Mouse (Mus musculus): ENCODE results near the gene Timm8b. TPM values are rescaled to one million over a fixed set of nuclear protein-coding genes. Genes with fewer than 3 reads are reported as not detected.

The Timm8b gene
- polyA plus RNA-seq, 1 experiment from 2014 or later = 189 TPM

Other genes with a start within 250 kb of the Timm8b start
- 9.5 and 10.4 TPM in 2 replicates for gene Plet1, start 109.4 kb upstream of the Timm8b start, polyA plus RNA-seq (2015; fragmentation: Nextera tagmentation; extraction: Ambion mirVana)
- 66.8 and 70.1 TPM in 2 replicates for gene Pts, start 75.2 kb upstream of the Timm8b start, polyA plus RNA-seq (2015; fragmentation: Nextera tagmentation; extraction: Ambion mirVana)
- gene Il18, start 49.1 kb upstream of the Timm8b start, polyA plus RNA-seq (2015; fragmentation: Nextera tagmentation; extraction: Ambion mirVana) = 6.6 and 8.1 TPM in 2 replicates
- 0.19 and 0.49 TPM in 2 replicates for gene Bco2, start 48.7 kb upstream of the Timm8b start, polyA plus RNA-seq (2015; fragmentation: Nextera tagmentation; extraction: Ambion mirVana)
- gene Tex12, start 42.6 kb upstream of the Timm8b start, polyA plus RNA-seq (2015; fragmentation: Nextera tagmentation; extraction: Ambion mirVana) = not detected in 2 replicates
- 234 and 278 TPM in 2 replicates for gene Sdhd, start 98 bp upstream of the Timm8b start, polyA plus RNA-seq (2015; fragmentation: Nextera tagmentation; extraction: Ambion mirVana)
- gene Pih1d2, start 13.4 kb downstream of the Timm8b start, polyA plus RNA-seq (2015; fragmentation: Nextera tagmentation; extraction: Ambion mirVana) = 2.6 and 2.8 TPM in 2 replicates
- gene Nkapd1, start 13.6 kb downstream of the Timm8b start, polyA plus RNA-seq (2015; fragmentation: Nextera tagmentation; extraction: Ambion mirVana) = 17.2 and 22.2 TPM in 2 replicates
- gene Dlat, start 55.9 kb downstream of the Timm8b start, polyA plus RNA-seq (2015; fragmentation: Nextera tagmentation; extraction: Ambion mirVana) = 47.7 and 51.6 TPM in 2 replicates
- gene Dixdc1, start 135.6 kb downstream of the Timm8b start, polyA plus RNA-seq (2015; fragmentation: Nextera tagmentation; extraction: Ambion mirVana) = 13.9 and 14.1 TPM in 2 replicates
- 5.6 and 6.7 TPM in 2 replicates for gene 2310030G06Rik, start 142.6 kb downstream of the Timm8b start, polyA plus RNA-seq (2015; fragmentation: Nextera tagmentation; extraction: Ambion mirVana)
- 123 and 265 TPM in 2 replicates for gene Cryab, start 147.4 kb downstream of the Timm8b start, polyA plus RNA-seq (2015; fragmentation: Nextera tagmentation; extraction: Ambion mirVana)
- 39.0 and 104 TPM in 2 replicates for gene Hspb2, start 148.4 kb downstream of the Timm8b start, polyA plus RNA-seq (2015; fragmentation: Nextera tagmentation; extraction: Ambion mirVana)
- gene Fdxacb1, start 164.3 kb downstream of the Timm8b start, polyA plus RNA-seq (2015; fragmentation: Nextera tagmentation; extraction: Ambion mirVana) = 9.3 TPM in 2 replicates
- 34.9 and 35.6 TPM in 2 replicates for gene Alg9, start 171.1 kb downstream of the Timm8b start, polyA plus RNA-seq (2015; fragmentation: Nextera tagmentation; extraction: Ambion mirVana)
- gene 1110032A03Rik, start 171.6 kb downstream of the Timm8b start, polyA plus RNA-seq (2015; fragmentation: Nextera tagmentation; extraction: Ambion mirVana) = 24.2 and 30.2 TPM in 2 replicates
- gene Ppp2r1b, start 241.4 kb downstream of the Timm8b start, polyA plus RNA-seq (2015; fragmentation: Nextera tagmentation; extraction: Ambion mirVana) = 48.6 and 49.0 TPM in 2 replicates